Mouse (Mus musculus): ENCODE measurements at regions not wholly inside any gene's neighbourhood (a gene's known extent, or its start where the extent isn't known, plus 50 kb on each side); places are given as distances from the start of the nearest gene placed in this dataset.

DNA sequence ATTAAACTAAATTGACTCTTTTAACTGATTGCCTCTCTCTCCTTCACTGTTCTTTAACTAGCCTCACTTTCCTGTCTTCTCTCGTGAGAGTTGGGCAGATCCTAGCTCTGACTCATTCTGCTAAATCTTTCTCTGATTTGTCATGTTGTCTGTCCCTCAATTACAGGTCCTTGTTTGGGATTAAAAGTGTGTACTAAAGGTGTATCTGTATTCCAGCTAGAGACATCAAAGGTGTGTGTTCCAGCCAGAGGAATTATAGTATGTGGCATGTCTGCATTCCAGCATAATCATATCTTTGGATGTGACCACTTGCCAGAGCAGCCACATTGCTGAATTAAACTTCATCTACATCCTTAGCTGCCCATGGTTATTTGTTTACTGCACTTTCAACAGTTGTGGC lies 167.5 kb upstream of the Fam83b start:
- DNase-seq (ENCODE audit: low read depth): no peak
- TF ChIP-seq POLR2A (IDR thresholded peaks at IDR 0.05; ENCODE audit: borderline replicate concordance, extremely low read depth, insufficient read depth, insufficient read length, poor library complexity, severe bottlenecking) (no peak), CTCF (IDR thresholded peaks at IDR 0.05; ENCODE audit: borderline replicate concordance, extremely low read depth, insufficient read depth, insufficient read length) (no peak)

DNA sequence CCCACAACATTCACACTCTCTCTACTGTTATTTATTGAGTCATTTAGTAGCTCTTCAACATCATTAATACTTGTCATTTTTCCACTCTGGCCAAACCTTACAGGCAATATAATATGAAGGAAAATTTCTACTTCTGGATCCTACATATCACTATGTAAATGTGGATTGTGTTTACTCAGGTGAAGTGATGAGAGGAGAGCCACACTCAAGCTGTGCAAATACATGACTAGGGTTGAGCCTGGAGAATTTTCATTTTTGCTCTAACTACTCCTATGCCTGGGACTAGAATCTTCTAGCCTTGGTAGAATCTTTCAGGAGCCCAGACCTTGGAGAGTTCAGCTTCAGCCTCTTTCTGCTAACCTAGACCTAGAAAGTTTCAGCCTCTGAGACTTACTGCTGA lies 166.9 kb upstream of the Fam83b start:
- no peak for TF ChIP-seq POLR2A (IDR thresholded peaks at IDR 0.05; ENCODE audit: borderline replicate concordance, extremely low read depth, insufficient read depth, insufficient read length, poor library complexity, severe bottlenecking)
- no peak for TF ChIP-seq CTCF (IDR thresholded peaks at IDR 0.05; ENCODE audit: borderline replicate concordance, extremely low read depth, insufficient read depth, insufficient read length)
- no peak for DNase-seq (ENCODE audit: low read depth)

DNA sequence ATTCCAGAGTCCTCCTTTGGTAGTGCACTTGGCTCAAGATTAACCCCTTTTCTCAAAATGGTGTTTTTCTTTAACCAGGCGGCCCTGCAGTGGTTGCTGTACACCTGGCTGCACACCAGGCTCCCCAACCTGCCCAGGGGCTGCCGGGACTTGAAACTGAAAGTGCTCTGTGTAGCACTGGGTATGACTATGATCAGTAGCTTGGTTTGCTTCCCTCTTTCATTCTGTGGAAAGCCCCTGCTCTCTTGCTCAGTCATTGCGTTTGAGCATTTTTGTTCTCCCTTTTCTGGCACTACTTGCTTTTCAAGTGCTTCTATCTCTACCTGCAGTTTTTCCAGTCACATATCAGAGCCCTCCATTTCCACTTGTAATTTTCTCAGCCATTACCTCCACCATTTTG lies 156.0 kb upstream of the Fam83b start:
- TF ChIP-seq POLR2A (IDR thresholded peaks at IDR 0.05; ENCODE audit: borderline replicate concordance, extremely low read depth, insufficient read depth, insufficient read length, poor library complexity, severe bottlenecking): no peak
- TF ChIP-seq CTCF (IDR thresholded peaks at IDR 0.05; ENCODE audit: borderline replicate concordance, extremely low read depth, insufficient read depth, insufficient read length): no peak

DNA sequence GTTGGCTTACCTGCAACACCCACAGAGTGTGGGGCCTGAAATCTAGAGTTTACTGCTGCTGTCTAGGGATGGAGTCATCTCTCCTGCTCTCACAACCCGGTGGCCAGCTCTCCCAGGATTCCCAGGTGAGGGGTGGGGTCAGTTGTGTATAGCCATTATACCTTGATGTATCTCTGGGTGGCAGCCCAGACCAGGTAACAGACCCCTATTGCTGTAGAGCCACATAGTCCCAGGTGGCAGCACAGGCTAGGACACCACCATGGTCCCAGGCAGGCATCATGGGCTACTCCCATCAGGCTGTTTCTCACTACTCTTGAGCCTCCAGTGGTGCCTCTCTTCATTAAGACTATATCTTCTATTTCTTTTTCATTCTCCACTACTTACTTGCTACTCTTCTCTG lies 148.9 kb upstream of the Fam83b start:
- DNase-seq (ENCODE audit: low read depth): no peak
- TF ChIP-seq POLR2A (IDR thresholded peaks at IDR 0.05; ENCODE audit: borderline replicate concordance, extremely low read depth, insufficient read depth, insufficient read length, poor library complexity, severe bottlenecking) (no peak), CTCF (IDR thresholded peaks at IDR 0.05; ENCODE audit: borderline replicate concordance, extremely low read depth, insufficient read depth, insufficient read length) (no peak)

More for the DNA sequence above, 156.0 kb upstream of the Fam83b start:
- DNase-seq (ENCODE audit: low read depth): no peak

DNA sequence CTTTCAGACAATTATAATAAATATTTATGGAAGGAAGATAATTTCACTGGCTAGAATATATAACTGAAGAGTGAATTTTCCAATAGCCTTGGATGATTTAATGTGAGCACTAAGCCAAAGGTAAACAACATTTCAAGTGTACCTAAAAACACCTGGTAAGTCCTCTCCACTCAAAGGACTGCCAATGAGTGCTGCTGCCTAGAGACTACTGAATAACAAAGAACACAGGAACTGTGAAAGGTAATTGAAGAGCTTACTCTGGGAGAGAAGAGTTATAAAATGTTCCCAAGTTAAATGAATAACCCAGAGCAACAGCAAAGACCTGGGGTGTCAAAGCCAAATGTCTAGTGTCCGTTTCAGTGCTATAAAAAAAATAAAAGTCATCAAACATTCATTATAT lies 139.5 kb upstream of the Fam83b start:
- no peak for DNase-seq (ENCODE audit: low read depth)
- TF ChIP-seq POLR2A (IDR thresholded peaks at IDR 0.05; ENCODE audit: borderline replicate concordance, extremely low read depth, insufficient read depth, insufficient read length, poor library complexity, severe bottlenecking) (no peak), CTCF (IDR thresholded peaks at IDR 0.05; ENCODE audit: borderline replicate concordance, extremely low read depth, insufficient read depth, insufficient read length) (no peak)

DNA sequence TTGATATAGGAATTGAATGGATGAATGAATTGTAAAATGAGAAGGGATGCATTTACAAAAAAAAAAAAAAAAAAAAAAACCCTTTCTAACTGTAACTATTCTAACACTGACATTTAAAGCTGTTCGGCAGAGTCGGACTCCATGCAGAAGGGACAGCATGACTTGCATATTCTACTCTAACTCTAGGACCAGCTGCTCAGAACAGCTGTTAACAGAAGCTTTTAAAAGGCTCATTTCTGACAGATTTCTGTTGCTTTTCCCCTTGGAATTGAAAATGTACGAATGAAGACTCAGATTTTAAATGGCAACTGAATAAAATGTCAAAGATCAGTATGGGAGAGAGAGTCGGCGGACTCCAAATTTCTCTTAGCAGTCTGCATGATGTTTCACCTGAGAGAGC lies 138.9 kb upstream of the Fam83b start:
- TF ChIP-seq CTCF (IDR thresholded peaks at IDR 0.05; ENCODE audit: borderline replicate concordance, extremely low read depth, insufficient read depth, insufficient read length) (no peak), POLR2A (IDR thresholded peaks at IDR 0.05; ENCODE audit: borderline replicate concordance, extremely low read depth, insufficient read depth, insufficient read length, poor library complexity, severe bottlenecking) (no peak)
- peak; percentile 11 for DNase-seq (ENCODE audit: low read depth)

DNA sequence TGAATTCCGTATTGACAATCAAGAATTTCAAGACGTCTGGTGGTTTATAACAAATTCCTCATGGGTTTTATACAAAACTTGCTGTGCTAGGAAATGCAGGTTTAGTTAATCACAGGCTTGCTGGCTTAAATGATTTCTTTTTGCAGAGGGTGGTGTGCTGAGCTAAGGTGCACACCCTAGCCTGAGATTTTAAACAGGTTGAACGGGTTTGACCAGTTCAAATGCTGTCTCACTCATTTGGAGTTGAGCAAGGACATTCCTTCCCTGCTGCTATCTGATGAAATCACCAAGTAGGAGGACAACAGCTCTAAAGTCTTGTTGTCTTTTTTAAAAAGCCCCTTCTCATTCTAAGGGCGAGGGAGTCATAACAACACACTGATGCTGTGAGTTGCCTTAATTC lies 128.6 kb upstream of the Fam83b start:
- TF ChIP-seq POLR2A (IDR thresholded peaks at IDR 0.05; ENCODE audit: borderline replicate concordance, extremely low read depth, insufficient read depth, insufficient read length, poor library complexity, severe bottlenecking) (no peak), CTCF (IDR thresholded peaks at IDR 0.05; ENCODE audit: borderline replicate concordance, extremely low read depth, insufficient read depth, insufficient read length) (no peak)
- DNase-seq (ENCODE audit: low read depth): no peak

DNA sequence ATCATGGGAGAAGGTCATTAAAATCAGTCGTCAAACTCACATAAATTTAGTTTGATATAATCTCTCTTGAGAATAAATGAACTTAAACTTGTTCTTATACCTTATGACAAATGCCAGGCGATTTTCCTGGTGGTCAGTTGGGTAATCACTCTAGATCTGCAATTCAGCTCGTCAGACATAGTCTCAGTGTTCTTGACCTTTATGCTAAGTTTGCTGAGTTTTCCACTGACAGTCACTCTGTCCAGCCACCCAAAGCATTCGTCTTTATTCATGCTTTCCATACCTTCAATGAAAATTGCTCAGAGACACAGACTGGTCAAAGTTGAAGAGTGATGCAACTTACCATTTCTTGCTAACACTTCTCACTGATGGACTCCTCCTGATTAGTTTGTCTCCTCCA lies 126.1 kb upstream of the Fam83b start:
- DNase-seq (ENCODE audit: low read depth): no peak
- no peak for TF ChIP-seq CTCF (IDR thresholded peaks at IDR 0.05; ENCODE audit: borderline replicate concordance, extremely low read depth, insufficient read depth, insufficient read length)
- no peak for TF ChIP-seq POLR2A (IDR thresholded peaks at IDR 0.05; ENCODE audit: borderline replicate concordance, extremely low read depth, insufficient read depth, insufficient read length, poor library complexity, severe bottlenecking)

DNA sequence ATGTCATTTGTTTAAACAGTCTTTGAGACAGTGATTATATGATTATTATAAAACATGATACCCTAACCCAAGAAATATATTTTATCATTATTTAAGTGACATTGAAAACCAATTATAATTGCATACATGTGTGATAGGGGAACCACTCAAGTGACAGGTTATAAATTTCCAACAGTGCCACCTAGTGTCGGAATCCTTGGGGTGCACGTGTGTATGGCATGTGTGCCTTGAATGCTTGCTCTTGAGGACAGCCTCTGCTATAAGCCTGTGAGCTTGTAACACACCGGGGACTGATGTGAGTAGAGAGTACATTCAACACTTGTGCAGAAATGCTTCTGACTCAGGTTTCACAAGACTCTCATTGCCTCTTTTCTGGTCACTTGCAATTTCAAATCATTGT lies 93.9 kb upstream of the Fam83b start:
- TF ChIP-seq POLR2A (IDR thresholded peaks at IDR 0.05; ENCODE audit: borderline replicate concordance, extremely low read depth, insufficient read depth, insufficient read length, poor library complexity, severe bottlenecking): no peak
- peak; percentile 64 for TF ChIP-seq CTCF (IDR thresholded peaks at IDR 0.05; ENCODE audit: borderline replicate concordance, extremely low read depth, insufficient read depth, insufficient read length)
- DNase-seq (ENCODE audit: low read depth): peak; percentile 80

DNA sequence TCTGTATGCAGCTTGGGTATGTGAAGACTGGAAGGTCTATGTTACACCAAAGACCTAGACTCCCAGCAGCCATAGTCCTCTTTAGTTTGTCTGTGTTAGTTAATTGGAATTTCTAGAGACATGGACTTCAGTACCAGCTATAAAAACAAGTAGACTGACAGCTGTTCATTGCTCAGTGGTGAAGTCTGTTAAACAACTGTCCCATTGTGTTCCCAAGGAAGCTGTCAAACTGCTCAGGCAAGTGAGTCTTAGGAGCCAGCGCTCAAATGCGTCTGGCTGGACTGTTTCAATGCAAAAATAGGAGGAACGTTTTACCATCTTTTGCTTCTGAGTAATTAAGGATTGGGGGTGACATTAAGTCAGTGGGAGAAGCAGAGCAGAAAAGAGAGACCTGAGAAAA lies 92.9 kb upstream of the Fam83b start:
- no peak for TF ChIP-seq CTCF (IDR thresholded peaks at IDR 0.05; ENCODE audit: borderline replicate concordance, extremely low read depth, insufficient read depth, insufficient read length)
- TF ChIP-seq POLR2A (IDR thresholded peaks at IDR 0.05; ENCODE audit: borderline replicate concordance, extremely low read depth, insufficient read depth, insufficient read length, poor library complexity, severe bottlenecking): no peak
- peak; percentile 33 for DNase-seq (ENCODE audit: low read depth)

DNA sequence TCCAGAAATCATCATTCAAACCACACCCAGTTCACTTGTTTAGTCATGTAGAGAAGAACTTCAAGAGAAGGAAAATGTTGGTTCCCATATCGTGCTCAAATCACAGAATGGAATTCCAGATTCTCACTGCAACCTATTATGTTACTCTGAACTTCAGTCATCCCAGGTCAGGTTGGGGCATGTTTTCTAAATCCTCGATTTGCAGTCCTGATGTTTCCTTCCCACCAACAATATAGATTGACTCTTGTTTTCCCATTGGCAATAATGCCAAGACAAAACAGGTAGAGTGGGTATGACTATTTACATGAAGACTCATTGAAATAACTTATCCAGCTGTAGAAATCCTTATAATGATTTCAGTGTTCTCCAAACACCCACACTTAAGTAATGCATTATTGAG lies 86.4 kb upstream of the Fam83b start:
- TF ChIP-seq POLR2A (IDR thresholded peaks at IDR 0.05; ENCODE audit: borderline replicate concordance, extremely low read depth, insufficient read depth, insufficient read length, poor library complexity, severe bottlenecking): no peak
- no peak for TF ChIP-seq CTCF (IDR thresholded peaks at IDR 0.05; ENCODE audit: borderline replicate concordance, extremely low read depth, insufficient read depth, insufficient read length)
- no peak for DNase-seq (ENCODE audit: low read depth)

DNA sequence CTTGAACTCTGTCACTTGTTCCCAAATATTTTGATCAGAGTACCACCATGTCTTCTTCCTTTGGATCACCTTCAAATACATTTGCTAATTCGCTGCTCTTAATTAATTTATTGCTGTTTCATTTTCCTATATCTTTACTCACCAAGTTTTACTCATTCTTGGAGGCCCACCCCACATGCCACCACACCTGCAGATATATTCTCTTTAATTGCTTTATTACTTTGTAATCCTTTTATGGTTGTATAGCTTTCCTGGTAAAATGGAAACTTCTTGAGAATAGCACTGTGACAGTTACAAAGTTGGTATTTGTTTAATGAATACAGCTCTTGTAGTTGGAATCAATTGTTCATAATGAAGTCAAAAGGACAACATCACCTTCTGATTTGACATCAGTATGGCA lies 82.6 kb upstream of the Fam83b start:
- no peak for DNase-seq (ENCODE audit: low read depth)
- TF ChIP-seq POLR2A (IDR thresholded peaks at IDR 0.05; ENCODE audit: borderline replicate concordance, extremely low read depth, insufficient read depth, insufficient read length, poor library complexity, severe bottlenecking) (no peak), CTCF (IDR thresholded peaks at IDR 0.05; ENCODE audit: borderline replicate concordance, extremely low read depth, insufficient read depth, insufficient read length) (no peak)

DNA sequence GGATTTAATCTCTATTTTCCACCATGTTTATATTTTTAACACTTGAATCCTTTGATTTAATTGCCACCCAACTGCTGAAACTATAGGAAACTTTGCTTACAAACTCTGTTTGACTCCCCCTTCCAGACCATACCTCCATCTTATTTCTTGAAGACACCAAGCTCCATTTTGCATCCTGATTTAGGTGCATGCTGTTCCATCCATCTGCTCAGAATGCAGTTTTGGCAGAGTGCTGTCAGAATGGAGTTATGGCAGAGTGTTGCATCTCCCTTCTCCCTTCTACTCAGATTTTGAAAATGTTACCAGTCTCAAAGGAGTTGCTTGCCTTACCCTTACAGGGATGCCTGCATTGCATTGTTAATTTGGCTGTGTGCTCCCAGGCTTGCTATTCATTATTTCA lies 79.5 kb upstream of the Fam83b start:
- DNase-seq (ENCODE audit: low read depth): peak; percentile 18

More for the DNA sequence above, 79.5 kb upstream of the Fam83b start:
- TF ChIP-seq CTCF (IDR thresholded peaks at IDR 0.05; ENCODE audit: borderline replicate concordance, extremely low read depth, insufficient read depth, insufficient read length) (no peak), POLR2A (IDR thresholded peaks at IDR 0.05; ENCODE audit: borderline replicate concordance, extremely low read depth, insufficient read depth, insufficient read length, poor library complexity, severe bottlenecking) (no peak)

Measured in brain, embryonic 14.5 days (tissue).